Mouse (Mus musculus): ENCODE results near the gene Pde3a.

GRCm38 (mm10) chr6:141337673-141338072 is 88.6 kb downstream of the Pde3a start:
- TF ChIP-seq POLR2A (IDR thresholded peaks at IDR 0.05; ENCODE audit: insufficient read depth, low read length), result no peak
- TF ChIP-seq EP300 (IDR thresholded peaks at IDR 0.05; ENCODE audit: insufficient read depth, low read depth, low read length), result no peak

All from ES-Bruce4 (cell line).